Mouse (Mus musculus) ovary, postnatal 36 days (tissue): Measurements from ENCODE around the gene Cdc42ep1.

Experiments used
- DNase-seq: peaks from one replicate; pipeline ENCODE4 v3.0.0; 2022; ENCODE audit warnings: low spot score, mixed read lengths

Gene Cdc42ep1

DNA sequence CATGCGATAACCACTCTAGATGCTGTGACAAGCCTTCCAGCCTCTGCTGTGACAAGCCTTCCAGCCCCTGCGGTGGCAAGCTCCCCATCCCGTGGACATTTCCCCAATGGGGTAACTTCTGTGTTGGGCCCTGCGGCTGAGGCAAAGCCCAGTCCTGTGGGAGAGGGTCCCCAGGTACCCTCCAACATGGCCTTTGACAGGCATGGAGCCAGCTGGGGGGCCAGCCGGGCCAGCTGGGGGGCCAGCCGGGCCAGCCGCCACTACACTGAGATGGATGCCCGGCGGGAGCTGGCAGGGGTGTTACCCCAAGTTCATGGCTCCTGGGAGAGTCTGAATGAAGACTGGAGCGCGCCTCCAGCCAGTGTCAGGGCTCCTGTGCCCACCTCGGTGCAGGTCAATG is 7.1 kb downstream of the Cdc42ep1 start:
- no peak for DNase-seq

DNA sequence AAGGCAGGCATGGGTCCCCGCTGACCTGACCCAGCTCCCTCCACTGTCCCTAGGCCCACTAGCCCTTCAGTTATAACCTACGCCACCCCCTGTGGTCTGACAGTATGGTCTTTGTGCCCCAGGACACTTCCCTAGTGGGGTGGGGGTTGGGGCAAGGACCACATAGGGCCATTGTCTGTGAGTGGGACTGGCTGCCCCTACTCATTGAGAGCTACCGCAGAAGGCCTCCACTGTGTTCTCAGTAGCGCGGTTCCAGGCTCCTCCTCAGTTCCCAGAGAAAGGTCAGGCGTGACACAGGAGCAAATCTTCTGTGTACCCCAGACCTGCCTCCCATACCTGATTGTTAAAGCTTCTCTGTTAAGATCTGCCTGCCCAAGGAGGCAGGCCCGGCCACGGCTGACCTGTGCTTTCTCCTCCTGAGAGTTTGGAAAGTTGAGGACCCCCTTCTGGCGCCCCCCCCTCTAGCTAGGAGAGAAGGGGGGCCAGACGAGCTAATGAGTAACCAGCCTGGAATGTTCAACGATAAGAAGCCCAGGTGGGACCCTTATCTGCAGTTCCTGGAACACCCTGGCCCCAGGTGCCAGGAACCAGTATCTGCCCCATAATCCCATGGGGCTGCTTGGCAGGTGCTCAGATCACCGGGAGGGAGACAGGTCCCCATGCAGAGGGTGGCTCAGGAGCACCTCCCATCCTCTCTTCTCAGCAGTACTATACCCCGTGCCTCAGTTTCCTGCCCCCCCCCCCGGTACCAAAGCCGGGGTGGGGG is 7.8 kb downstream of the Cdc42ep1 start:
- DNase-seq, result no peak

DNA sequence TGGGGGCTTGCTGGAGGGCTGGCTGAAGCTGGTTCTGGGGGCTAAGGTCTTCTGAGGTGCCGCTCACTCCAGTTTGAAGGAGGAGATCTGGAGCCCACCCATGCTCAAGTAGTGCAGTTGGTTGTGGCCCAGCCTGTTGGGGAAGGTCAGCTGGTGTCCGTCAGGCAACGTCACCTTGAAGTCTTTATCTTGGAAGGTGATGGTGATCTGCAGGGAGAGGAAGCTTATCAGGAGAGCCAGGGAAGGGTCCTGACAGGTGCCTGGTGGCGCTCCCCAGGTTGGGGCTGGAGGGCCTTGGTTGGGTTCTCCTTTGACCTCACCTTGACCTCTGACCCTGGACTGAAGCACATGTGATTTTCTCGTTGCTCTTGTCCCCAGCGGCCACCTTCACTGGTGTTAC is 8.5 kb downstream of the Cdc42ep1 start:
- no peak for DNase-seq

DNA sequence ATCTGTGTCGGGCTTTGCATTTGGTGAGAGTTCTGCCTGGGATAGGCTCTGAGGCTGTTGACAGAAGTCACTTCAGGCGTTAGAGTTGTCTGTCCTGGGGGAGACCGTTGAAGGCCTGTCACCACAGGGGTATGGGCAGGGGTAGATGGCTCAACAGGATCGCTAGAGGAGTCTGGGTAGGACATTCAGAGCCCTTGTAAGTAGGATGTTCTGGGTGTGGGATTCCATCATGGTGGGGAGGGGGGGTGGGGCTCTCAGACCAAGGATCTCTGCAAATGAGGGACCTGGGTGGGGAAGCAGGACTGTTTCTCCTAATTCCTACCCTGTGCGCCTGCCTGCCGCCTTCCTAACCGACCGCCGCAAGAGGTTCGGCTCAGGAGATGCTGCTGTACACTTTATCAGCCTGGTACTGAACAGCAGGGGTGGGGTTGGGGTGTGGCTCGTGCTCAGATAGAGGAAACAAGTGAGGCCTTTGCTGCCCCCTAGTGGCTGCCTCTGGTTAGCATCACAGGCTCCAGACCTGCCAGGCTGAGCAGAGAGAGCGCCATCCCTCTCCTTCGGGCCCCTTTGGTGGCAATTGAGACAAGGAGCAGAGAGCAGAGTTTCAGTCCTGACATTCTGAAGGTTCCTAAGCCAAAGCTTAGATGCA is 9.2 kb downstream of the Cdc42ep1 start:
- peak; percentile 88 for DNase-seq

DNA sequence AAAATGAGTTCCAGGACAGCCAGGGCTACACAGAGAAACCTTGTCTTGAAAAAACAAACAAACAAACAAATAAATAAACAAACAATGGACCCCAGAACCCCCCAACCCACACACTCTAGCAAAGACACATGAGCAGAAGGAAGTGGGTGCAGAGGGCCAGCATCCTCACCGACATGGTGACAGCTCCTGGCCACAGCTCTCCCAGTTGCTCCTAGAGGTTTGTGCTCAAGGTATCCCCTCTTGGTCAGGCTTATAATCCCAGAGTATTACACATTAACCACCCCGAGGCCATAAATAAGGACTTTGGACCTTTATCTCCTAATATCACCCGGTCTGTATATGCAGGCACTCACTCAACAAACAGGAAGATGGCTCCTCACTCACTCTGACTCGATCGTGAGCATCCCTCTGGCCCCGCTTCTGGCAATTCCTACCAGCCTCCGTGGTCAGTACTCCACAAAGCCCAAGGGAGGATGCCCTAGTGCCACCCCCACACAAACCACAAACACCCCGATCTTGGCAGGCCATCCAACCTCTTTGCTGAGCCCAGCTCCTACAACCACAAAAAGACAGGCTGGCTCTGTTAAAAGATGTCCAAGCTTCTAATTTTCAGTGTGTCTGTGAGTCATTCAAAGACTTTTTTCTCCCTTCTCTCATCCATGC is 13.0 kb downstream of the Cdc42ep1 start, which contains the start of gene Lgals2:
Gene Lgals2 (minus strand): TSS at position 227 of the 663 bp plus-strand sequence.
- no peak for DNase-seq

DNA sequence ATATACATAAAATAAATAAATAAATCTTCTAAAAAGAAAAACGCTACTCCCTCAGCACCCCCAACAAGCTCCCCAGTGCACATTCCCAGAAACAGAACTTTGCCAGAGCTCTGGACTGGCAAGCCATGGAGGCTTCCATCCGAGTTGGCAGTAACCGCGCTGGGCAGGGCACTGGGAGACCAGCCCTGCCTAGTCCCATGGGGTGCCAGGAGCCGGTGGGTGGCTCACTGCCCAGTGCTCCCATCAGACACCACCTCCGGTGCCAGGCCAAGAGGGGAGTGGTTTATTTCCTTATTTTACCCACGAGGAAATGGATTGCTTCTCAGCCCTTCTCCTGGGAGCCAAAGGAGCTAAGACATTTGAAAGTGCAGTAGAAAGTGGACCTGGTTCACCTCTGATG is 14.6 kb downstream of the Cdc42ep1 start:
- peak; percentile 68 for DNase-seq

DNA sequence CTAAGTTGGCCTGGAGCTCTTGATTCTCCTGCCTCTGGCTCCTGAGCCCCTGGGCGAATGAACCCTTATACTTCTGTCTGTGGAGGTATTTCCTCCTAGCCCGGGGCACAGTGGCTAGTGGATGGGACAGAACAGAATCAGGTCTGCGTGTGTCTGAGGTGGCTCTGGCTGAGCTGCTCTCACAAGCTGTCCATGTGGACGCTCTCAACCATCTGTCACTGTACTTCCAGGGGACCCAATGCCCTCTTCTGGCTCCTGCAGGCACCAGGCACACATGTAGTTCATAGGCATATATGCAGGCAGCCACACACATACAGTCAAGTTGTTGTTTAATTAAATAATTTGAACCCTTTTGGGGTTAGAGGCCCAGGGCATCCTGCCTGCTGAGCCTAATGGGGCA is 16.9 kb downstream of the Cdc42ep1 start:
- DNase-seq, result no peak

DNA sequence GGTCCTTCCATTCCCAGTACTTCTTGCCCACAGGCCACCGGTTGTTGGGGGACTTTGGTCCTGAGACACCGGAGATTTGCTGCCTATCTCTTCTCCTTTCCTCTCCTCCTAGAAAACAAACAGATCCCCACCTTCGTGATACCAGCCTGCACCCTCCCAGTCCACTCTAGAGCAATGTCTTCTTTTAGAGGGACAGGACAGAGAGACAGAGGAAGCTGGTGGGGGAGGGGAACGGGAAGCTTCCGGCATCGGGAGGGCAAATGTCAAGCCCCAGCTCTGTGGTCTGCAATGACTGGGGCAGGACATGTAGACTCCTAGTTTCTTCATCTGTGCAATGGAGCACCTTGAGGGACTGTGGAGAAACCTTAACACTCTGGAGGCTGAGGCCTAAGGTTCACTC is 17.3 kb downstream of the Cdc42ep1 start:
- no peak for DNase-seq

DNA sequence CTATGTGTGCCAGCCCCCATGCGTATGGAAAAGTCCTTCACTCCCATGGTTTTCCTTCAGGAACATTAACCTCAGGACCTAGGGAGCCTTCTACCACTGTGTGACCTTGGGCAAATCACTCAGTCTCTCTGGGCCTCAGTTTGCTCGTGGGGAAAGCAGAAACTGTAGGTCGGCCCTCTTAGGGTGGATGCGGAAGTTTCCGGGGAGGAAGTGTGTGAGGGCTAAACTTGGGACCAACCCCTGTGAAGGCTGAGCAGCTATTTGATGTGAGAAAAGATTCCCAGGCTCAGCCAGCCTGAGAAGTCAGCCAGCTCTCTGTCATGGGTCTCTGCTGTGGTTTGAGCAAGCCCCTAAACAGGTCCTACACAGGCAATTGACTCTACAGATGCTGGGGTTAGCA is 19.9 kb downstream of the Cdc42ep1 start:
- no peak for DNase-seq

DNA sequence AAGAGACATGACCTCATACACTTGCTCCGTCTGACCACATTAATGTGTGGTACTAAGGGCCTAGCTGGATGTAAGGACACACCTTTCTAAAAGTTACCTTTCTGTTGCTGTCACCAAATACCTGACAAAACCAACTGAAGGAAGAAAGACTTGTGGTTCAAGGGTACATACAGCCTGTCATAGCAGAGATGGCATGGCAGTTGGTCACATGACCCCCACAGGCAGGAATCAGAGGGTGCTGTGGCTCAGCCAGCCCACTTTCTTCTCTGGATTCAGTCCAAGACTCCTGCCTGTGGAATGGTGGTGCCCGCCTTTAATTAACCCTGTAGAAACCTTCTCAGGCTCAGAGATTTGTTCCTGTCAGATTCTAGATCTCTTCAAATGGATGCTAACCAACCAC is 20.7 kb downstream of the Cdc42ep1 start:
- no peak for DNase-seq

DNA sequence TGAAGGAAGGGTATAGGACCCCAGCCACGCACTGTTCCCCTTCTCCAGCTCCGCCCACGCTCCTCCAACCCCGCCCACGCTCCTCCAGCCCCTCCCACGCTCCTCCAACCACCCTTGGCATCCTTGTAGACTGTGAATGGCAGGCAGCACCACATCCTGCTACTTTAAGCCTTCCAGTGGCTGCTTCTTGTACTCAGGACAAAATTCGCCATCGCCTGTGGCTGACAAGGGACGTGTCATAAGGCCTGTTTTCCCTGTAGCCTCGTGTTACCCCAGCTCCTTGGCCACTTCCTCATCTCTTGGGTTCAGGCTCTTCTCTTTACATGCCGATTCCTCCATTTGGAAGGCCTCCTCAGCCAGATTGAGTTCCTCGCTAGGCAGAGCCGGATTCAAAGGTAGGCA is 21.4 kb downstream of the Cdc42ep1 start:
- DNase-seq, result peak; percentile 47

DNA sequence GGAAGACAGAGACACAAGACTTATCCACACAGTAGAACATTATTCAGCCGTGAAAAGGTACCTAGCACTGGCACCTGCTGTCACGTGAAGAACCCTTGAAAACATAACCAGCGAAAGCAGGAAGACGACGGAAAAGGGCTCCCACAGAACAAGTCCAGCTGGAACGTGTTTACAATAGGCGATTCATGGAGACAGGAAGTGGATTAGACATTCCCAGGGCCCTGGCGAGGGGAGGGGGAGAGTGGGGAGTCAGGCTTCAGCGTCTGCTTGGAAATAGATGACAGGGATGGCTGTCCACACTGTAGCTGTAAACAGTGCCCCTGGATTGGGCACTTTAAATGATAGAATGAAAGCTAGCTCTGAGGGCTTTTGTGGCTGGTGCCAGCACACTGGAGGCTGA is 26.0 kb downstream of the Cdc42ep1 start:
- DNase-seq, result no peak

DNA sequence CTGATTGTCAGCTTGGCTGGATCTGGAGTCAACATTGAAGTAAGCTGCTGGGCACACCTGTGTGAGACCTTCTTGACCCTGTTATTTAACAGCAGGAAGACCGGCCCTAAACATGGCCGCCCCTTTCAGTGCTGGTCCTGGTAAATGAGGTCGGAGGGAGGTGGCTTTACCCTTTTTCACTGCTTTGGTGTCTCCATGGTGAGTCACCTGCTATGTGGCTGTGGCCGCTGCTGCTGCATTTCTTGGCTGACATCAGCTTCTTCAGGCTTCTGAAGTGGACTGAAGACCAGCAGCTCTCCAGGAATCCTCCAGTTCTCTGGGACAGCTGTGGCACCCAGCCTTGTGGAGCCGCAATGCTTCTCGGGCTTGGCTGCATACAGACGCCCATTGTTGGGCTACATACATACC is 26.4 kb downstream of the Cdc42ep1 start:
- no peak for DNase-seq

DNA sequence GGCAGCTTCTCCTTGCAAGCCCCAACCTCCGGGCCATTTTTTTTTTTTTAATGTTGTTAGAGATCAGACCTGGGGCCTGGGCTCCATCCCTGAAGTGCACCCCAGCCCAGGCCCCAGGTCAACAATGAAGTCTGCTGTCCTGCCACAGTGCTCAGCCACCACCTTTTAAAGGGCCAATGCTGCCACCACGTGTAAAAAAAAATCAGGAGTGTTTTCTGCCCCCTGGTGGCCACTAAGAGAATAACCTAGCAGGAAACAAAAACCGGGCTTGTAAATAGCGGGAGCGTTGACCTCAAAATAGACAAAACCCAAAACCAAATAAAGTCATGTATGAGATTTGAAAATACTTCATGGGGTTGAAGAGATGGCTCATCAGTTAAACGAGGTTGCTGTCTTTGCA is 27.4 kb downstream of the Cdc42ep1 start:
- DNase-seq, result no peak

DNA sequence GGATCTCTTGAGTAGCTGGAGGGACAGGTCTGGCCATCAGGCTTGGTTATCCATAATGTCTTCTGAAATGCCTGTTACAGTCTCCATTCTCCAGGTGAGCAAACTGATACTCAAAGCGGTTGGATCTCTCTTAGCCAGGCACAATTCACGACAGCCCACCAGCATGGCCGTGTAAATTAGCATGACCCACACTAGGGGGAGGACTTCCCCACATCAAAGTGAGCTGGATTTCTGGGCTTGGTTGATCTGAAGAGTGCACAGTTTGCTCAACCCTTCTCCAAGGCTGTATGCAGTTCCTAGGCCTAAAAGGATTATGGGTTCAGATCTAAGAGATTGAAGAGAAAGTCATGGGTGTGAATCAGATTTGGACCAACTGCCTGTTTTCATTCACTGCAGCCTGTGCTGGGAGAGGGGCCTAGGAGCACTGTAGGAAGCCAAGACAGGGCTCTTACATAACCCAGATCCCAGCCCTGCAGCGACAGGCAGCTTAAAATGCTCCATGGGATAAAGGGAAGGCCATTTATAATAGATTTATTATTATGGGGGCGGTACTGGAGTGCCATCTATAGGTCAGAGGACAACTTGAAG is 29.7 kb downstream of the Cdc42ep1 start:
- no peak for DNase-seq

DNA sequence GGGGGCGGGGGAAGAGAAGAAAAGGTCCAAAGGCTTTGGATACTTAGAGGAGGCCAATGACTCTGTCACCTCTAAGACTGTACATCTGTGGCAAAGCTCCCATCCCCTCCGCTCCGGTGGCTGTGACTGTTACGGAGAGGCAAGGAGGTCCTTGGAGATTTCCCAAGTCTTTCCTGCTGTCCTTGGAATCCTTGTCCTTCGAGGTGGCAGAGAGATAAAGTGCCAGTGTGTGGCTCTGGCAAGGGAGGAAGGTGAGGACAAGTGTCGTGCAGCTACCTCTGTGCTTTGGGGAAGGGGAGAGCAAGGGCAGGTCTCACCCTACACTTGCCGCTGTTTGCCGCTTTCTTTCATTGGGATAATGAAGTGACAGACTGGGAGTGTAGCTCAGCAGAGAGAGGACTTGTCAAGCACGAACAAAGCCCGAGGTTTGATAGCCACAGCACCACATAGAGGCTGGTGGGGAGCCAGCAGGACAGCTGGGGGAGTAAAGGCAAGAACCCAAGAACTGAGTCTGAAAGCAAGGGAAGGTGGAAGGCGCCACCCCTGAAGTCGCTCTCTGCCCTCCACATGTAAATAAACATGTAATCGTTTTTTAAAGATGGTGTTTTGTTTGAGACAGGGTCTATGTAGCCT is 31.5 kb downstream of the Cdc42ep1 start:
- no peak for DNase-seq

DNA sequence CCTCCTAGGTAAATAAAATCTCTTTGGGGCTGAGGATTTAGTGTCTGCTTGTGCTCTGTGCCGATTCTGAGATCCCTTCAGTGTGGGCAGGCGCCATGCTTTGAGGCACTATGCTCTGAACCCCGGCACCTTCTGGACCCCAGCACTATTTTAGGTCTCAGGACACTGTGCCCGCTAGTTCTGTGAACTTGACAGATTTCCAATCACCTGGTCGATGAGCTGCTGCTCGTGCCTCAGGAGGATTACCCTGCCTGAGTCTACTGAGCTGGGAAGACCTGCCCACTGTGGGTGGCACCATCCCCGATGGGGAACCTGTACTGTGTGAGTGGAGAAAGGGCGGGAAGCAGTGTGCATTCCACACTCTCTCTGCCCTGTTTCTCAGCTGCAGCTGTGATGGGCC is 32.6 kb downstream of the Cdc42ep1 start:
- DNase-seq, result no peak

DNA sequence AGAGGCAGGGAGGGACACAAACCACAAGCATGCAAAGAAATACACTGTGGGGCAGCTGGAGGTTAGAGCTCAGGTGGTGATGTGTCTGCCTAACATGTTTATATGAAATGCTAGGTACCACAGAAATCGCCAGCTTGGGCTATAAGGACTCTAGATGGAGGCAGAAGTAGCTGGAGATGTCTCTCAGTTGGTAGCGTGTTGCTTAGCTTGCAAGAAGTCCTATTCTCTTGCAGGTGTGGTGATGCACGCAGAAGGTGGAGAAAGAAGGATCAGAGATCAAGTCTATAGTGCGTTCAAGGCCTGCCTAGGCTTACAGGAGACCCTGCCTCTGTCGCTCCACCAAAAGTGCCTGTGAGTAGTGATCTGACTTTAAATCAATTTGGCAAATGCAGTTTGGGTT is 33.1 kb downstream of the Cdc42ep1 start:
- DNase-seq, result no peak

DNA sequence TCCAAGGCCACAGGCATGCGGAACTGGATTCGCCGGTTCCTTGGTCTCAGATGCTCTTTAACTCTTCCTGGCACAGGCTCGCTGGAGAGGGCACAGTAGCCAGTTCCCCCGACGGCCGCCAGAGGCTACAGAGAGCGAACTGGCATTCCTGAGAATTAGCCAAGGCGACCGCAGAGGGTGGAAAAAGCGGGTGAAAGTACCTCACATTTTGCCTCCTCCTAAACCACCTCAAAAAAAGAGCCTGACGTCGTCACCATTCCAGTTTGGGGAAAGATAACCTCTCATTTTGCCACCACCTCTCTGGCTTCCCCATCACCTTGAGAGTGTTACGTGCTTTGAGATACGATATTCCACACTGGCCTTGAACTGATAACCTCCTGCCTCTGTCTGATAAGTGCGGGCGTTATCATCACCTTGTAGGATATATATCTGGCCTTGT is 33.9 kb downstream of the Cdc42ep1 start:
- DNase-seq, result peak; percentile 85

DNA sequence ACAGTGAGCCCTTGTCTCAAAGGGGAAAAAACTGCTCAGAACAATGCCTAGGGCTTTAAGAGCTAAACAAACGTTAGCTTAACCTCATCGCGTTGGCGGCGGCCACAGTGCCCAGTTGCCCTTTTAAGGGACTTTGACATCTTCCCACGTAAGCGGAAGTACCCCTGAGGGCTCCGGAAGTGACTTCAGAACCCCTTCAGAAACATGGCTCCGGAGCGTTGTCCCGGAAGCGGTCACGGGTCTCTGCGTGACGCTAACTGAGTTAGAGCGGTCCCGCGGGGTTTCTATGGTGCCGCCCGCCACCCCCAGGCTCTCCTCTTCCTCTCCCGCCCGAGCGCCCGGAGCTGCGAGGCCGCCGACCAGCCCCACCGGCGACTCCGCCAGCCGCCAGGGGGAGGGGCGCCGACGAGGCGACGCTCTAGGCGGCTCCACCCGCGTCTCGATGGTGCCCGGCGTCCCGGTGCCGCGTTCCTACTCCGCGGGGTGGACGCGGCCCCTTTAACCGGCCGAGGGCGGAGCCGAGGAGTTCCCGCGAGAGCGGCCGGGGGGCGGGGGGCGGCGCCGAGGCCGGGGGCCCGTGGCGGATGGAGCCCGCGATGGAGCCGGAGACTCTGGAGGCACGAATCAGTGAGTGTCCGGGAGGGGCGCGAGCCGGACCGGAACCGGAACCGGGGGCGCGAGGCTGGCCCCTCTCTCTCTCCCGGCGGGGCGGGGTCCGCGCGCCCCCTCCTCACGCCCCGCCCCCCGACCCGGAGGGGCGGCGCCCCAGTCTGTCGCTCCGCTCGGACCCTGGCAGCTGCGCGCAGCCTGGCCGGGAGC is 34.8 kb downstream of the Cdc42ep1 start, which contains the start of gene Gga1:
Gene Gga1 (plus strand): TSS at position 200 of the 819 bp plus-strand sequence.
- DNase-seq, result peak; percentile 88

DNA sequence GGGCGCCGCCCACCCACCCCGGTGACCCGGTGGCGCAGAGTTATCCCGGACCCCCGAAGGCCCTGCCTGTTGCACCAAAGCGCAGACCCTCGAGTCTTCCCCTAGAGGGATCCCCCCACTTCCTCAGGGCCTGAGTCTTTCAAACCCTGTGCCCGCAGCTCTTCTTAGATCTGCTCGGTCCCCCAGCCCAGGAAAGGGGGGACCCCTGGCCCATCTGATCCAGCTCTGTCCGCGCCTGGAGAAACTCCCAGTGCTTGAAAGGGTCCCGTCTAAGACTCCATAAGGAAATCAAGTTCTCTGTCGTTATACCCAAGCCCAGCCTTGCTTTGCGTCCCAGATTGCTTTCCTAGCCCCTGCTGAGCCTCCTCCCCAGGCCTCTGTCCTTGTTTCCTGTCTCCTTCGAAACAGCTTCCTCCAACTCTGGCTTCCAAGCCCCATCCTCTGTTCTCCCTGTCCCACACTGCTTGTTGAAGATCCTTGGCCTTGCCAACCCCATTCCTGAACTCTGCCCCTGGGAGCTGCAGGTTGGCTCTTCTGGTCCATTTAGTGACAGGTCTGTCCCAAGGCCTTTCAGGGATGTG is 35.5 kb downstream of the Cdc42ep1 start:
- DNase-seq, result no peak
